Mouse (Mus musculus) megakaryocyte-erythroid progenitor cell, adult 5-6 weeks (primary cell): ENCODE measurements at regions not wholly inside any gene's neighbourhood (a gene's known extent, or its start where the extent isn't known, plus 50 kb on each side); places are given as distances from the start of the nearest gene placed in this dataset.

Experiments used
- ATAC-seq: replicated peaks from 2 replicates; pipeline ENCODE4 v1.8.0; 2016; ENCODE audit warnings: mild to moderate bottlenecking, inconsistent platforms; ENCODE audit not compliant: severe bottlenecking, poor library complexity, low FRiP score, low TSS enrichment

DNA sequence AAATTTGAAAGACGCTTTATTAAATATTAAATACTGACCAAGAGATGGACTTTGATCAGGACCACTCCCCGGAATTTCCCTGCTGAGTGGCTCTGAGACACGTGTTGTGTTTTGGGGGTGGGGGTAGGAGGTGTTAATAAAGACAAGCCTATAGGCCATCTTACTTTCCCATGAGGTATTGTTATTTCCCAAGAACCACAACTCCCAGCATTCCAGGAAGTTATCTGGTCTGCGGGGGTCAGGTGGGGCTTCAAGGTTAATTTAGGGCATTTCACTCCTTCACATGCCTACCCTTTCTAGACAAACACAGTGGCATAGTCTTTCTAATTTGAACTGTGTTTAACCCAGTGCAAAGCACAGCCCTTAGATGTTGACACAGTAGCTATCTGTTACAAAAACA, 209.0 kb downstream of the Ktn1 start:
- ATAC-seq: no peak

DNA sequence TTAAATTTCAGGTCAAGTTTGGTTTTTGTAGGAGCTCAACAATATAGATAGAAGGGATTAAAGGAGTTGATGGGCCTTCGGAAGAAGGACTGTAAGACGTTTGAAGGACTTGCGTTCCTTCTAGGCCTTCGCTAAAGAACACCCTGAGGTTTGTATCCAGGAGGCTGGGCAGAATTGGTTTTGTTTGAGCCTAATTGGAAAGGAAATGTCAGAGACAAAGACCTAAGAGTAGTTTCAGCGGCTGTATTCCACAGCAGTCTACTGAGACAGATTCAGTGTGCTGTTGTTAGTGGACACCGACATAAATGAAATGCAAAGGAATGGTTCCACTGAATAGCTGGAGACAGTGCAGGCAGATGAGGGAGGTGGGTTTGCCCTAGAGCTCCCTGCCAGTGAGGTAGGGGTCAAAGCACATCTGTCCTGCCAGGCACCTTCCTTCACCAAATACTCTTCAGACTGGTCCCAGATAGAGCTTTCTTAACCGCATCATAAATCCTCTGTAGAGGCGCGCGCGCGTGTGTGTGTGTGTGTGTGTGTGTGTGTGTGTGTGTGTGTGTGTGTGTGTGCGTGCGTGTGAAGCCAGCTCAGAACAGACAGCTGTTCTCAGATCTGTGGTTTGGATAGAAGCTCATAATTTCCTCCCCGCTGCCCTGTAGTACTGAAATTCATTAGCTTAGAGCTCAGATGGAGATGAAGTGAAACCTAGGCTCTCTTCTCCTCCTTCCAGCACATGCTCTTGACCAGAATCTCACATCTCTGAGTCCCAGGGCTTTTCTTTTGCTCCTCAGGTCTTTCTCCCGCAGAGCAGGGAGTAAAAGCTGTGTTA, 209.7 kb downstream of the Ktn1 start:
- ATAC-seq: no peak

DNA sequence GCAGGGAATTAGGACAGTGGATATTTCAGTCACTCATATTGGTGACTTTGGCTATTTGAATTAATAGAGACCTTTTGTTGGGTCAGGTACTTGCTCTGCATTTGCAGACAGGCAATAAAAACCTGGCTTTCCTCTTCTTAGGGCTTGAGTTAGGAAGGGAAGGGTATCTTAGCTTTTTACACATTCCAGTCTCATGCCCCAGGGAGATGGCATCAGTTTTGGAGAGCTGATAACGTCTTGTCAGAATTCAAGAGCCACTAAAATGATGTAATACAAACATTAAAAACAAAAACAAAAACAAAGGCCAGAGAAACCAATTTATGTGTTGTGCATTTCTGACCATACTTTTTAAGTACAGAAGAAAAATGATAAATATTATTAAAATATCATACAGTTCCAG, 214.3 kb downstream of the Ktn1 start:
- no peak for ATAC-seq

DNA sequence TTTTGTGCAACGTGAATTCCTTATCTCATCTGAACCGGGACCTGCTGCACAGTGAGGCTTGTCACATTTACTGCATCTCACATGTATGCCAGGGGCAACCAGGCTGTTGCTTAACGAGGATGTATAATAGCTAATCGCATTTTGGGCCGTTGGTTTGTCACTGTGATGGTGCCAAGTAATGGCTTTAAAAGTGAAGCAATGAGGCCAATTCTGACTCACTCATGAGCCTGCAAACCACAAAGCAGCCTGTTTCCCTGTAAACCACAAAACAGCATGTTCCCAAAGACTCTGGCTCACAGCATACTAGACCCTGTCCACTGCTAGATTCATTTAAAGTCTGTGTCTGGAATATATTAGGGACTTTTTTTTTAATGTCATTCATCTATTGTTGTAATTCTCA, 214.8 kb downstream of the Ktn1 start:
- ATAC-seq: peak; percentile 50

DNA sequence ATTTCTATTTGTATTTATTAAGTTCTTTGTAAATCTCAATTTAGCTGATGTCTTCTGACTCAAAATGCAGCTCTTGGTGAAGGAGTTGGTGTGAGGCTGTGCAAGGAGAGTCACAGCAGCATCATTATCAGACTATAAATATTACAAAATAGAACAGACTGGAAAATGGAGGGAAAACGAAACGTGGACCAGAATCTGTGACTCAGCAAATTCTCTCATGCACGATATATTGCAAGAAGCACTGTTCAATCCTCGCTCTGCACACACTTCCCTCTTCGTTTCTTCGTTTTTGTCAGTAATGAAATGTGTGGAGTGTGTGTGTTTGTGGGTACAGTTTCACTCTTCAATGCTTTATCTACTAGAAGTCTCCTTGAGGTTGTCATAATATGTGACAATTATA, 215.5 kb downstream of the Ktn1 start:
- no peak for ATAC-seq

DNA sequence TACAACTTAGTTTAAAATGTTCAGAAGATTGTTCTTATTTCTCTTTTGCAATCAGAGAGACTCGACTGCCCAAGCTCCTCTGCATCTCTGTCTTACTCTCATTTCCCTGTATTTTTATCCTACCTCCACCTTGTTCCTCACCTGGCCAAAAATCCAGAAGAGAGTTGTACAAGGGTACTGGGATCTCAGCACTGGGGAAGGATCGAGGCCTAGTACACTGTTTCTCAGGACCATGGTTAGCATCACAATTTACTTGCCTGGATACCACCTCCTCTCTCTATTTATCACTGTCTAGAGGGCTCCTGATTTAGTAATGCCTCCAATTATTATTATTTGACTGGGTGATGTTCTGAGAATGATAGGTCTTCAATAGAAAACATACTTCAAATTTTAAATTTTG, 218.8 kb downstream of the Ktn1 start:
- no peak for ATAC-seq

DNA sequence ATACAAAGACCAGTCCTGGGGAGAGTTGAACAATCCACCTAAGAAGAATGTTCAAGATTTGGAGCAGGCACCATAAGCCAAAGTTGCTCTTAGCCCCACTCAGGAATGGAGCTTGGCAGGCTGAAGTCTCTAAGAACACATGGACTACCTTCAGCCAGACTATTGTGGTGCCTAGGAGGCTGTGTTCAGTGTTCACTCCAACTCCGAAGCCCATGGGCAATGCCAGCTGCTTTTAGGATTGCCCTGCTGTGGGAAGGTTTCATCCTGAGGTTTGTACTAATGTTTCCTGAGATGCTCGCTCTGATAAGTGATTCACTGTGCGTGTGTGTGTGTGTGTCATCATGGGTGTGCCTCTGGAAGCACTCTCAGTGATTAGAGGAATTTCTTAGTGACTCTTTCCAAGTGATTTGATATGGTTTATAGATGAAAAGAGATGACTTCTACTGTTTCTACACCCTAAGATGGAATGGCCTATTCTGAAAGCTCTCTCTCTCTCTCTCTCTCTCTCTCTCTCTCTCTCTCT, 220.1 kb downstream of the Ktn1 start:
- no peak for ATAC-seq

DNA sequence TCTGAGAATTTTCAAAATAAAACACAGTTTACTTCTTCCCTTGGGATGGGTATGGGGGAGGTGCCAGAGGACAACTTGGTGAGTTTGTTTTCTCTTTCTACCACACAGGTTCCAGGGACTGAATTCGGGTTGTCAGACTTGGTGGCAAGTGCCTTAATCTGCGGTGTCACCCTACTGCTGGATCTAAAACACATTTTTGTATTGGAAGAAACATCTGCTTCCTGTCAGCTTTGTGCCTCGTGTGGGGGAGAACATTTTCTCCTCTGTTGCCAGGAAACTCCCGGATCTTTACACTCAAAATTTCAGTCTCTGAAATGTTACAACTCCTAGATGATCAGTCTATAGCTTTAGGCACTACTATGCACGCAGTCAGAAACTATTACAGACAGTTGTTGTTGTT, 228.3 kb downstream of the Ktn1 start:
- no peak for ATAC-seq

- no peak for ATAC-seq
Measured at GRCm38 (mm10) chr14:47877167-47877566, 228.9 kb downstream of the Ktn1 start.

- no peak for ATAC-seq
Measured at GRCm38 (mm10) chr14:47877771-47878443, 229.7 kb downstream of the Ktn1 start.

GRCm38 (mm10) chr14:47885326-47885725, 235.3 kb upstream of the Peli2 start:
- no peak for ATAC-seq

DNA sequence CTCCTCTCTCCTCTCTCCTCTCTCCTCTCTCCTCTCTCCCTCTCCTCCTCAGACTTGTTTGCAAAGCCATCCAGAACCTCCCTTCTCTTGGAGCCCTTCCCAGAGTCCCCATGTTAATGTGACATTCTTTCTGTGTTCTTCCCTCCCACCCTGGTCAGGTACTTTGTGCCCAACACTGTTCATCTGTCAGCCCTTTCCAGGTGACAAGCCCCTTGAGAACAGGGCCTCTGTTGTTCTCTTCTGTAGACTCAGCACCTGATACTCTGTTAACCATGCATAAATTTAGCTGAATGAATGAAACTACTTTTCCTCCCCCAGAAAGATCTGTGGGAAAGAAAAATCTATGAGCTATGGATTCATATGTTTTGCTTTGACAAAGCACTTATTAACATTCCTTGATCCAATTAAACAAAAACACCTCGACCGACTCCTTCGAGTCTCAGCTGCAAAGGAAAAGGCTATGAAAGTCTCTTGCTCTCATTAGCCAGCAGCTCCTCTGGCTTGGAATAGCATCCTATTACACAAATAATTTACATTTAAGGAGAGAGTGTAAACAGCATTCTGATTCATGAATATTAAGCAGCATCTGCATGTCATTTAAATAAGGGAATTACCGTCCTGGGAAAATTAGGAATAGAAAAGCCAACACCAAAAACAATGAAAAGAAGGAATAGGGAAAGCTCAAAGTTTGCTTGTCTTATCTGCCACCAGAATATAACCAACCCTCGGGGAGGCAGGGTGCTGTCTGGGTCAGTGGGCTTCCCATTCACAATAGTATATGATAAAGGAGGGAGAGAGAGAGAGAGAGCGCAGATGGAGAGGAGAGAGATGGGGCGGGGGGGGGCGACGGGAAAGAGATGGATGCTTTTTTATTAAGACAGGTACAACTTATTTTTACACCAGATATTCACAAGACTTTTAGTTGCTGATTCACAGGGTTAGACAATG, 230.1 kb upstream of the Peli2 start:
- ATAC-seq: no peak

- ATAC-seq: no peak
Measured at GRCm38 (mm10) chr14:47896581-47896980, 224.0 kb upstream of the Peli2 start.

GRCm38 (mm10) chr14:47897907-47898530, 222.6 kb upstream of the Peli2 start:
- ATAC-seq: peak; percentile 91

DNA sequence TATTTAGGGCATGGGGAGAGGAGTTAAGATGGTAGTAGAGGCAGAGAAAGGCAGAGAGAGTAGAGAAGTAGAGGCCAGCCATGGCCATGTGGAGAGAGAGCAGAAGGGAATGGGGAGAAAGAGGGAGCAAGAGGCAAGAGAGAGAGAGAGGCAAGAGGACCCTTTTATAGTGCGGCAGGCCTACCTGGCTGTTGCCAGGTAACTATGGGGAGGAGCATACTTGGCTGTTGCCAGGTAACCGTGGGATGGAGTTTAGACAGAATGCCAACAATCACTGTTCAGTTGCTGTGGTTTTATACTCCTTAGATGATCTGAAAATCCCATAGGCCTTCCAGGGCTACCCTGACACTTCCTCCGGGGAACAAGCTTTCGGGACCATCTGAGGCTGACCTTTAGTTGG, 222.0 kb upstream of the Peli2 start:
- no peak for ATAC-seq

GRCm38 (mm10) chr14:47905334-47905733, 215.3 kb upstream of the Peli2 start:
- ATAC-seq: no peak

DNA sequence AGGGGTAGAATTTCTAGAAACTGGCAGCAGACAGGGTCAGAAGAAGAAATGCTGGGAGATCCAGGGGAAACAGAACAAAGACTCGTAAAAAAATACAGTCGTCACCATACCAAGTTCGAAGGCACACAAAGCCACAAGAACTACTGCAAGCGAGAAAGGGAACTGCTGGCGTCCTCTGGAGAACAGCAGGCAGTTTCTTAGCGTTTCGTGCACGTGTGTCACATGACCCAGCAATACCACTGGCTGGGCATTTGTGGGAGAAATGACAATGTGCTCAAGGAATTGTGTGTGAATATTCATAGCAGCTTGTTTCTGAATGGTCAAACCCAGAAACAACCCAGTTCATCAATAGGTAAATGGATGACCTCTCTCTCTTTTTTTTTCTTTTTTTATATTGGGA, 211.5 kb upstream of the Peli2 start:
- no peak for ATAC-seq

- ATAC-seq: no peak
Measured at GRCm38 (mm10) chr14:47910741-47911295, 209.8 kb upstream of the Peli2 start.
